Mouse (Mus musculus) granulocyte monocyte progenitor cell, adult 5-6 weeks (primary cell): ENCODE data around the gene Ube2l6. TPM values are rescaled to one million over a fixed set of nuclear protein-coding genes. Genes with fewer than 3 reads are reported as not detected.

Source experiments
- ATAC-seq: replicated peaks from 2 replicates; pipeline ENCODE4 v1.8.0; 2016; ENCODE audit warnings: mild to moderate bottlenecking, moderate TSS enrichment, inconsistent platforms; ENCODE audit not compliant: poor library complexity, severe bottlenecking
- total RNA-seq, 2 experiments: library from RNA; stranded (forward) in 1 of 2; stranded (reverse) in 1 of 2; fragments of 200-712, 200-1000 nt in 1 of 2; fragments of >200 nt in 1 of 2; fragmentation: Nextera tagmentation in 1 of 2; gene quantifications; 2 replicates each; pipeline ENCODE4 v1.2.3; 2014 to 2017

The Ube2l6 gene
- total RNA-seq, 2 experiments from 2014 or later: 4.0 to 6.3 TPM

DNA sequence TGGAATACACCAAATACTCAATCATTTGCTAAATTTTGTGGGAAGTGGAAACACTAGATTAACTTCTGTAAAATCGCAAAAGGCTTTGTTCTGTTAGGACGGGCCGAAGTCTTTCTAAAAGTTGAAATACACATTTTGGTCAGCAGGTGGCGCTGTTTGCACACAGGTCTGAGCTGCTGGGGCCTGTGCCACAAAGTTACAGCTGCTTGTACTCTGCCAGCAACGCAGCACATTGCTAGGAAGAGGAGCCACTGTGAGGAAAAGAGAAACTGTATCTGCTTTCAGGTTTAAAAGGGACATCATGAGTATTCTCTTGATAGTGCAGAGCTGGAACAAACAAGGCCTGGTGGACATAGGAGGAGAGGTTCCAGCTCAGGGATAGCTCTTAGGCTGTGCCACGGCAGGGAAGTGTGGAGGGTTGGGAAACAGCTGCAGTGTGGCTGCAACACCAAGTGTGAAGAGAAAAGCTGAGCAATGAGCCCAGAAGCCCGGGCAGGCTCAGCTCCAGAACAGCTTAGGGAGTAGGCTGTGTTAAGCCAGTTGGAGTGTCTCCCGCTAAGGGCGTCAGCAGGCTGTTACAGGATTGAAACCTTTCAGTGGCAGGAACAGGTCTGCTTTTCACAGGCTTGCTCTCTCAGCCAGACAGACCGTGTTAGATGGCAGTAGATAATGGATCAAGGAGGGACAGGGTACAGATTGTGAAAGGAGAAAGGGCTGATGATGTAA lies 33.2 kb downstream of the Ube2l6 start:
- ATAC-seq: peak; percentile 73

DNA sequence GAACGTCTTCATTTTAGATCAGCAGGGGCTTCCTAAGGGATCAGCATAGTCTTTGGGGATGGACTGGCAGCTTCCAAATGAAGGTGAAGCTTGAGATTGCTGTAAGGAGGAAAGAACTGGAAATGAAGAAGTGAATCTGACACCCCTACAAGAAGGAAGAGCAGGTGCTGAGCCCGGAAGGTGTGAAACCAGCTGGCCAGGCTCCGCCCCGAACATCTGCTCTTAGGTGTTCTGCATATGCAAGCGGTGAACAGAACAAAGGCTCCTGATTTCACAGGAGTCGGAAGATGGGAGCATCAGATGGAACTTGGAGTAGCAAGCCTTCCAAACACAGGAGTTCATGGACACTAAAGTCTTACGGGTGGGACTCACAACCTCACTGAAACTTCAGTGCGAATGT lies 38.5 kb downstream of the Ube2l6 start:
- ATAC-seq: no peak

DNA sequence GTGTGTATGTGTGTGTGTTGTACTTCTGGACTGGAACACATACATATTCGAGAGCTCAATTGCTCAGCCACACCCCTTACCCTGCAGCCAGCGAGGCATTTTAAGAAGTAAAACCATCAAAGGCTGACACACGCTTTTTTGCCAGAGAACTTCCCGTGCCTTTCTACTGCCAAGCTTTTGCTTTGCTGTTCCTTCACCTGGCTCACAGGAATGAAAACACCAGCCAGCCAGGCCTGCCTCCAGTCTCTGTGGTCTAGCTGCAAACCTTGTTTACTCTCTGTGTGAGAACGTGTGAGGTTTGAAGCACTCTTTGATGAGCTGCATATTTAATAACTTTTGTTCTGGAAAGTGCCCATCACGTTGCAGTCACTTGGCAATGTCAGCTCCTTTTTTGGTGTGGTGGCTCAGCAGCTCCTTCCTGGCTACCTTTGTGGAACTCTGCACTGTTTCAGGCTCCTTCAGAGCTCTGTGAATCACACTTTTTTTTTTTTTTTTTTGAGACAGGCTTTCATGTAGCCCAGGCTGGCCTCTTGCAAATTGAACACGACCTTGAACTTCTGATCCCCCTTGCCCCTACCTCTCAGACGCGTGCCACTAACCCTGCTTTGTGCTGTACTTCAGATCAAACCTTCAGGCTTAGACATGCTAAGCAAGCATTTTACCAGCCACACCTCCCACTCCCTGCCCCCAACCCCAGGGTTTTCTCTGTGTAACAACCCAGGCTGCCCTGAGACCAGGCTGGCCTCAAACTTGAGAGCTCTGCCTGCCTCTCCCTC lies 39.4 kb downstream of the Ube2l6 start:
- ATAC-seq: no peak

DNA sequence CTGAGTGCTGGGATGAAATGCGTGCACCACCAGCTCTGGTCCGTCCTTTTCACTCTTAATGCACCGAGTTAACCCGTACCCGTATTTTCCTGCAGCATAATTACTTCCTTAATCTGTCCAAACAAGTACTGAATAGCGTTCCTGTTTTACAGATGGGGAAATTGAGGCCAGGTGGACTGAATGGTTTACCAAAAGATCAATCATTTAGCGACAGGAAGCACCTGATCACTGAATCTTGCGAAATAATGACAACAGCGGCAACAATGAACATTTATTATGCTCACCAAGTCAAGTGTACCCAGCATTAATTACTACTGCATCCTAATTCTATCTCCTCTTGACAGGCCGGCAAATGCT lies 39.9 kb downstream of the Ube2l6 start, which contains the start of gene Slc43a1:
Gene Slc43a1 (plus strand): TSS at position 258 of the 357 bp plus-strand sequence.
- ATAC-seq: 0 out of 2 replicates have a peak, but pooled peaks have one; percentile 6

DNA sequence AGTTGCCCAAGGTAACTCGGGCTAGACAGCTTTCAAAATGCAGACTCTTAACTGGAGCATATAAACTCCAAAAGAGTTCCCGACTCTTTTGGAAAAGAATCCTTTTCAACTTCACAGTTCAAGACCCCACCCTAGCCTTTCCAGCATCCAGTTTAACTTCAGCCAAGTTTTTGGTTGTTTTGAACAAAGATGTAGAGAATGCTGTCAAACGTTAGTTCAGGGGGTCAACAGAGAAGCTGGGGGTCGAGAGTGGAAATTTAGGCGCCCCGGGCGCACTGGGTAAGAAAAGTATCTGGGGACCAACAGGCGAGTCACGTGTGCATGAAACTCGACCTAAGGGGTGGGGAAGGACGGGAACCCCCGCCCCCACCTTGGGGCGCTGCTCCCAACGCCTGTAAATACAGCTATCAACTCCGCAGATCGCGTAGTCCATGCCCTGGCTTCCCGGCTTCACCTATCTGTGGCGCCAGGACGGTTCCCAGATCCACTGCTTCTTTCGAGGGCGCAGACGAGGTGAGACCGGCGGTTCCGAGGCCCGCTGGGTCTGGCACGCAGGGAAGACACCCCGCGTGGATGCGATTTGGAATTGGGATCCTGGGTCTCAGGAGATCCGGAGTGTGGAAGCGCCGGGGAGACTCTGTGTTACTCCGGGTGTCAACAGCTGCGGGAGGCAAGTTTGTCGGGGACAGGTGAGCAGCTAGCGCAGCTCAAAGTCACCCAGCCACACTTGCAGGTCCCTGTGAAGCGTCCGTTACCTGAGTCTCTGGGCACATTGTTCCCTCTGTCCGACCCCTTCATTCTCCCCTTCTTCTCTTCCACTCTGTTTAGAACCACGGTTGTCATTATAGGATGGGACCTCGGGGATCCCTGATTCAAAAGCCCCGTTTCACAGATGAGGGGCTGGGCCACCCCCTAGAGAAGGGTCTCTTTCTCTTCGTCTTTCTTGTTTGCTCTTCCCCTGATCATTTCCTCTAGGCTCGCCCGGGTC lies 40.7 kb downstream of the Ube2l6 start:
- no peak for ATAC-seq

DNA sequence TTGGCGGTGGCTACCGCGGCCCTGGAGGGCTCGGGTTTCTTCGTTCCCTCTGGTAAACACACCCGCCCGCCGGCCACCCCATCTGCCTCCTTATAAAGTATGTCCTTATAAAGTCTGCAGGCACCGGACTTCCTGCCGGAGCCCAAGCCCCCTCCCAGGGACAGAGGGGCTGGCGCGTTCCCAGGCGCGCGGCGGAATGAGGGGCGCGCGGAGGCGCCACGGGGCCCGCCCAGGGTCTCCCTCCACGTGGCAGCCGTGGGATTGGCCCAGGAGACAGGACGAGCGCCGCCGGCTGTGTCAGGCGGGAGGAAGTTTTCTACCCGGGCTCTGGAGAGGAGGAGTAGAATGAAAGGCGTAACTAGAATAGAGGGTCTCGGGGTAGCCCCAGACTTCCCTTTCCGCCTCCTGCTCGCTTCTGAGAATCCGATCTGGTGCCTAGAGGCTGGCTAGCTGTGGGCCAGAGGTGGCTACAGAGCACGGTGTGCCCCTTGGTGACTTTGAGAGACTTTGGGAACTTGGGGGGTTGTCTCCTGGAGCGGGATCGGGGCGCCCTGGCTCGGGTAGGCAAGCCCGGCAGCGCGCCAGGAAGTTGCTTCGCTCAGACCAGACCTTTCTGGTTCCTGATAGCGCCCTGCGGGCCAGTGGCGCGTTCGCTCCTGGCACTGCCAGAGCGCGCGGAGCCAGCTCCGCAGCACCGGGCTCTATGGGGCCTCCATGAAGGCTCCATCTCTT lies 41.6 kb downstream of the Ube2l6 start:
- ATAC-seq: peak; percentile 83

DNA sequence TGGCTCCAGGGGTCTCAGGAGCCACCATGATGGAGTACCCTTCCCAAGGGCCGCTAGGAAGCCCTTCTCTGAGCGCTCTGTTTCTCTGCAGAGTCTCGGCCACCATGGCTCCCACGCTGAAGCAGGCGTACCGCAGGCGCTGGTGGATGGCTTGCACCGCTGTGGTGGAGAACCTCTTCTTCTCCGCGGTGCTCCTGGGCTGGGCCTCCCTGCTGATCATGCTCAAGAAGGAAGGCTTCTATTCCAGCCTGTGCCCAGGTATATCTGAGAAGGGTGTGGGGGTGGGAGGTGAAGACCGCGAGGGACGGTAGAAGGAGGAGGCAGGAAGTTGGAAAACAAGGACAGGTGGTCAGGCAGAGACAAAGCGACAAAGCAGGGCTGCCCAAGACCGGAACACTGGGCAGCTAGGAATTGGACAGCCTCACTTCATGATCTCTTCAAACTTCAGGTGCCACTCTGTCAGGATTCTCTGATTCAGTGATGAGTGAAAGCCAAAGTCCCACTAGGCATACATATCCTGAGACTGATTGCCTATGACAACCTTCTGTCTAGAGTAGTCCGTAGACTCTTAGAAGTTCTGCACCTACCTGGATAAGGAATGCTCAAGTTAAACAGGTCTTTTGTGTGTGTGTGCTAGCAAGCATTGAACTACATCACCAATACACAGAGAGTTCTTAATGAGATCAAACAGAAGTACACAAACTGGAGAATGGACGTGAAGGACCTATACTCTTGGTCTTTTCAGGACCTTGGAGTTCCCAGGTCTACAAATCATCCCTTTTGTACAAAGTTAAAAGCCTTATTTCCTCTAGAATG lies 42.3 kb downstream of the Ube2l6 start:
- ATAC-seq: peak; percentile 26

DNA sequence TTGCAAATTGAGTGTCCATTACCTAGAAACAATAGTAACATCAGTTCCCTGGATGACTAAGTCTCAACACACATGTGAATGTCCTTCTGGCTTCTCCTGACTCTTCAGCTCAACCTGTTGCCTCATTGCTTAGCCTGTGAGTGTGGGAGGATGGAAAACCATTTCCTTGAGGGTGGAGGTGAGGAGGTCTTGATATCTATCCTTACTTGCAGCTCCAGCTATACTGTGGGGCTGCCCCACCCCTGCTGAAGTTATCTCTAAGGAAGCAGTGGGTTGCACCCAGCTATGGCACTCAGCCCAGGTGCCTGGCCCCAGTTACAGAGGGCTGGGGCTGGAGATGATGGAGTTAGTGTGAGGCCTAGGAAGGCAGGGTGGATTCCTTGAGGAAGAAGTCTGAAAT lies 43.3 kb downstream of the Ube2l6 start:
- ATAC-seq: no peak

DNA sequence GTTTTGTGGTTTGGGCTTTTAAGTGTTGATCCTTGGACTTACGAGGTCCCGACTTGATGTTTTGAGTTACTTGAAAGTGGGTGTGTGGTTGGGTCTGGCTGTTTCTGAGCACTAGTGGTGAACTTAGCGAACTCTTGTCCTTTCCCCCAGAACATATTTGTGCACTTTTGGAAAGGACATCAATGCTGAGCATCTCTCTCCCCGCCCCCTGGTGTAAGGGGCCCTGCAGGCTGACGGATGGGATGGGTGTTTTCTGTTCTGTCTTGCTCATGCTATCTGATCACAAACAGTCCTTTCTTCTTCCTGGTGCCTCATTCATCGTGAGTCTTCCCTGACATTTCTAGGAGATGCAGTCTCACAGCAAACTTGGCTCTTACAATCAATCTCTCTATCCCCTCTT lies 45.0 kb downstream of the Ube2l6 start:
- no peak for ATAC-seq

DNA sequence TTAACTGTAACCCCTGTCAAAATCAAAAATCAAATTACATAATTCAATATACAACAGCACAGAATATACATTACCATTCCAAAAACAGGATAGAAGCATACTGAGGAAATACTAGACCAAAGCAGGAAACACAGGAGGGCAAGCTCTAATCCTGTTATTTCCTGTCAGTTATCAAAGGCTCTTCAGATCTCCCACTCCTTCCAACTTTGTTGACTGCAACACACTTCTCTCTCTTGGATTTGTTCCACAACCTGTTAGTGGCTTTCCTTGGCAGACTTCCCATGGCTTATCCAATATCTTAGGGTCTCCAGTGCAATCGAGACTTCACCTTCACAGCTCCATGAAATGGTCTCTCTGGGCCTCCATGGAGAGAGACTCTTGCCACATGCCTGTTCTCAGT lies 46.6 kb downstream of the Ube2l6 start:
- no peak for ATAC-seq

DNA sequence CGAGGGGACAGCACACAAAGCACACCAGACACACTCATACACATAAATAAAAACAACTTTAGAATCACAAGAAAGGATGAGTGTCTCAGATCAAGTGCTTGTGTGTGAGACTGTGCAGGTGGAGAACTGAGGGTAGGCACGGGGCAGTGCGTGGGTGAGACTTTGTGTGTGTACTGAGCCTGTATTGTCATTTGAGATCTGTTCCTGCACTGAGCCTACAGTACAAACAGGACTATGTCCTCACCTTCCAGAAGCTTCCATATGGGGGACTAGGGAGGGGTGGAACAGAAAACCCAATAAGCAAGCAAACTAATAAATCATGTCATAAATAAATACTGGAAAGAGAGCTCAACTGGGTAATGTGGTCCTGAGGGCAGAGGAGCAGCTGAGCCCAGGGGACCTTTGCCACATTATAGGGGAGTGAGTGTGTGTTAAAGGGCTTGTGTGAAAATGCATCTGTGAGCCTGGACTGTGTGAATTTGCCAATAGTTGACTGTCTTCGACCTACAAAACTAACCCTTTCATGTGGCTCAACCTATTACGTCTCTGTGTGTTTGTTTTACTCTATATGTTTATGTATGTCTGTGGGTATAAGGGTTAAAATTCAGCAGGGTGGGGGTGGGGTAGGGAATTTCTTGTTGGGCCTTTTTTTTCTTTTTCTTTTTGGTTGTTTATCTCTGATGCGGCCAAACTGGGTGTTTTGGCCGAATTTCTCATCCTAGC lies 51.9 kb downstream of the Ube2l6 start:
- no peak for ATAC-seq

DNA sequence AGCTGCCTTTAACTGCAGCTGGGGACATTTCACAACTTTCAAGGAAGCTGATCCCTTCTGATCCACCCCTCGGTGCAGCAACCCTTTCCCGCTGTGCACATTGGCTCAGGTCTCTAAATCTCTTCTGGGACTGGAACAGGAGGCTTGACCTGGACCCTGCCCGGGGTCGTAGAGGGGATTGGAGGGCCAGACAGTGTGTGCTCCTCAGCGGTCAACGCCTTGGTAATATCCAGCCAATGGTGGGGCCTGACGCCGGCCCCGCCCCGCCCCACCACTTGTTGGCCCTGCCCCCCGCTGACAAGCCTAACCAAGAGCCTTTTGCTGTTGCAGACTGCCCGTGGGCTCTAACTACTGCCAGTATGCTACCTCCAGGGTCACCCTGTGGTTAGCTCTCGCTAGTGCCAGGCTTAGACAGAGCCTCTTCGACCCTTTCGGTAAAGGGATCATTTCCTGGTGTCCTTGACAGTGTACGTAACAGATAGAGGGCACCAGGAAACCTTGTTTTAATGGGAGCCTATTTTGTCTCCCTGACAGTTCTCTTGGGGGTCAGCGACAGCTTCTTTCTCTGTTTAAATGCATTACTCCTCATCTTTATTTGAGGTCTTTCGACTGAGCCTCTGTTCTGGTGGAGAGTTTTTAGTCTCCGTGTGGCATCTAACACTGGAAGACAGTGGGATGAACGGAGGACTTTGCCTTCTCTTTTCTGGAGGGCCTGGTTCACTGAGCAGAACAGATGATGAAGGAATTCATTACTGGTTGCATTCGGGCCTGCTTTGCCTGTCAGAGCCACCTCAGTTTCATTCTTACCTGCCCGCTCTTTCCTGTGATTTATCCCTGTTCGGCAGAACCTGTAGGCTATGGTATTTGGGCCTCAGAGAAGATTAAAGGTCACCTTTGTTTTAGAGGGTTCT lies 52.8 kb downstream of the Ube2l6 start:
- ATAC-seq: no peak

DNA sequence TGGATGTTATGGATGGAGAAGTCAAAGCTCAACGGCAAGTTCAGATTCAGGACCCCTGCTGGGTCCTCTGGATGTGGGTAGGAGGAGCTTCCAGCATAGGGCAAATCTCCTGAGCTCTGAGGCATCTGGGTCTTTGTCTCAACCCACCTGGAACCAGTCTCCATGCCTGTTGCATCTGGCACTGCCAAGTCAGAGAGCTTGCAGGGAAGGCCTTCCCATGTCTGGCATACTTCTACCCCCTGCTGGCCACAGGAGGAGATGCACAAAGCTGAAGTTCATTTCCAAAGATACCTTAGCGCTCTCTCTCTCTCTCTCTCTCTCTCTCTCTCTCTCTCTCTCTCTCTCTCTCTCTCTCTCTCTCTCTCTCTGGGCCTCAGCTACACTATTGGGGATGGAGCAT lies 57.1 kb downstream of the Ube2l6 start:
- ATAC-seq: peak; percentile 83

DNA sequence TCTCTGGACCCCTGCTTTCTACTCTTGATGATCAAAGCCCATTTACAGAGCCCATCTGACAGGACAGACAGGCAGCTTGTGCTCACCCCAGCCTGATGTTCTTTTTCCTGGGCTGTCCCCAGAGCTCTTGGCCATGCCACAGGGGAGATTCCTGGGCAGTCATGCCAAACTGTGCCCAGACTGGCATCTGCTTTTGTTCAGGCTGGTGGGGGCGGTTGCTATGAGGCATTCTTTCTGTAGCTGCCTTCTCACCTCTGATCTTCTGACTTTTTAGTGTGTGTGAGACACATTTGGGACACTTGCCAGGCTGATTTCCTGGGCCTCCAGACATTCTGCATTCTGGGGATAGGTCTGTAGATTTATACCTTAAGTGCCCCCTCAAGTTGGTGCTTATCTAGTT lies 59.9 kb downstream of the Ube2l6 start:
- ATAC-seq: no peak
